Mouse (Mus musculus): ENCODE measurements at regions not wholly inside any gene's neighbourhood (a gene's known extent, or its start where the extent isn't known, plus 50 kb on each side); places are given as distances from the start of the nearest gene placed in this dataset.

- DNase-seq (ENCODE audit: low read depth, low spot score), result peak; percentile 43
These were observed 201.5 kb downstream of the Gadd45g start for GRCm38 (mm10) chr13:52047937-52048336.

DNA sequence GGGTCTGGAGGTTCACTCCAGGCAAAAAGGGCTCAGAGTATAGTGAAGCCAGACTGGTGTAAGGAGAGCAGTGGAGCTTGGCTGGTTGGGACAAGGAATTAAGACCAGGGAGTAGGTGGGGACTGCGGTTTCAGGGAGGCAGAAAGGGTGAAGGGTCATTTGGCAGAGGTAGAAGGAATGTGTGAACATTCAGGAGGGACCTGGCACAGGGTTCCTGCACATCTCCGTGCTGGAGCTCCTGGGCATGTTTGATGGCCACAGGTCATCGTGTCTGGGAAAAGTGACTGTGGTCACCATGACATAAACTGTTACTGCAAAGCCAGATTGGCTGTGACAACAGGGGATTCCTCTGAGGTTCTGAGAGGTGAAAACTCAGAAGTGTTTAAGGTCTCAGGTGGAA lies 202.3 kb downstream of the Gadd45g start:
- no peak for DNase-seq (ENCODE audit: low read depth, low spot score)

GRCm38 (mm10) chr13:52049249-52049648 lies 202.8 kb downstream of the Gadd45g start:
- DNase-seq (ENCODE audit: low read depth, low spot score), result no peak

DNA sequence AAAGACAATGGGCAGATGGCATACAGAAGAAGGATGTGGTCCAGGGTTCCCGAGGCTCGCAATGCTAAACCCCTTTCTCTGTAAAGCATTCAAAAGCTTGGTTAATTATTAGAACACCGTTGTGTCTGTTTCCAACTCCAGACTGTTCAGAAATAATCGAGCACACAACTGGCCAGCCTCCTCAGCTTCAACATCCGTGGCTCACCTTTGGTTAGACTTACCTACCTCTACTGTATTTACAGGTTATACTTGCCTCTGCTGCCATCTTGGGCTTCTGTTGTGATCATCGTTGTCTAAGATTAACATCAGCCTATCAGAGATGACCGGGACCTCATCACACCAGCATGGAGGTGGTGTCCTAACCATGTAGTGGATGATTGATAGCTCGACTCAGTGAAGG lies 209.3 kb downstream of the Gadd45g start:
- no peak for DNase-seq (ENCODE audit: low read depth, low spot score)

DNA sequence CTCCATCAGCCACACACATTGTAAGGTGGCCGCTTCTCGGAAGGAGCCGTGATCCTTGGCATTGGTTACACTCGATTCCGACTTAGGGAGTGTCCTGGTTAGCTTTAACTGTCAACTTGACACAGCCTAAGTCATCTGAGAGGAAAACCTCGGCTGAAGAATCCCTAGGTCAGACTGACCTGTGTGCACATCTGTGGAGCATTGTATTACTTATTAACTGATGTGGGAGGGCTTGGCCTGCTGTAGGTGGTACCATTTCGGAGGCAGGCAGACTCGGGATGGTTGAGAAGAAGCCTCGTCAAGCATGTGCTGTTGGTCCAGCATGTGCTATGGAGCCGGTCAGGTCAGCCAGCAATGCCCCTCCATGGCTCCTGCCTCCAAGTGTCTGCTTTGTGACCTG lies 211.0 kb downstream of the Gadd45g start:
- DNase-seq (ENCODE audit: low read depth, low spot score), result no peak

DNA sequence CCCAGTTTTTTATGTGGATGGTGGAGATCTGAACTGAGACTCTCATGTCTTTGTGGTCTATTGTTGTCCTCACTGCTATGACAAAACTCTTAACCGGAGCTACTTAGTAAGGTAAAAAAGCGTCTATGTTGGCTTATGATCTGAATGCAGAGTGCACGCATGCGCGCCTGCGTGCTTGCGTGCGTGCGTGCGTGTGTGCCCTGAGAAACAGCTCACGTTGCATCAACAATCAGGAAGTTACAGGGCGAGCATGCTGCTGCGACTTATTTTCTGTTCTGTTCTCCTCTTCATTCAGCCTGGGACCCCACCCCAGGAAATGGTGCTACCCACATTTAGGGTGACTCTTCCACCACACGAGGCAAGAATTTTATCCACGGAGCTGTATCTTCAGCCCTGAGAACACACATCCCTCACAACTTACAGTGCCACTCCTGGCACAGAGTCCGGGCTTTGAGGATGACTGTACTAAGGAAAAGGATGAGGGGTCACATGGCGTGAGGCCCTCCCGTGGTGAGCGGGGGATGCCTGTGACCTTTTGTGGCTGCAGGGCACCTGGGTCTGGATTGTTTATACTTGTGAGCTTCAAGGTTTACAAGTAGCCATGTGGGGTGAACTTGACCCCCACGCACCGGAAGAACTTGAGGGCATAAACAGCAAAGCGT lies 213.4 kb downstream of the Gadd45g start:
- DNase-seq (ENCODE audit: low read depth, low spot score), result no peak

- no peak for DNase-seq (ENCODE audit: low read depth, low spot score)
These were observed 214.0 kb downstream of the Gadd45g start for GRCm38 (mm10) chr13:52060418-52060870.

DNA sequence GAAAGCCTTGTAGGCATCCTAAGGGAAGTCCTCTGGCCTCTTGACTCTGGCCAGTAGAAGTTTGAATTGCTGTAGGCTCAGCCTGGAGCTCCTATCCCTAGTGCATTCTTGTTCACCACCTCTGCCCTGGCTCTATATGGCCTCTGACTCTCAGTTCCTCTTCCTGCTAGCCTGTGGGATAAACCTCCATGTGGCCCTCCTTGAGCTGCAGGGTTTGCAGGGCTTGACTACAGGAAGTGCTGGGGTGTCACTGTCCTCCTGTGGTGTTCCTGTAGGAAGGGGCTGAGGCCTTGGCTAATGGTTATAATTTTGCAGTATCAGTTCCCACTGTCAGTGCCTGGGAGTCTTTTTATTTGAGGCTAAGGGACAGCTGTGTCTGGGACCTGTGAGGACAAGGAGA lies 215.0 kb downstream of the Gadd45g start:
- DNase-seq (ENCODE audit: low read depth, low spot score), result no peak

DNA sequence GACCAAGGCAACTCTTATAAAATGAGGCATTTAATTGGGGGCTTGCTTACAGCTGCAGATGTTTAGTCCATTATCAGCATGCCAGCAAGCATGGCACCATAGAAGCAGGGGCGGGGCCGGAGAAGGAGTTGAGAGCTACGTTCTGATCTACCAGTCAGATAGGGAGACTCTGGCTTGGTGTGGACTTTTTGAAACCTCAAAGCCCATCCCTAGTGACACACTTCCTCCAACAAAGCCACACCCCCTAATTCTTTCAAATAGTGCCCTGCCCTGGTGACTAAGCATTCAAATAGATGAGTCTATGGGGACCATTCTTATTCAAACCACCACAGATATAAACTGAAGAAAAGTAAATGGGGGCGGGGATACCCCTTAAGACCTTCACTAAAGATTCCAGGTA lies 215.4 kb downstream of the Gadd45g start:
- DNase-seq (ENCODE audit: low read depth, low spot score), result no peak

GRCm38 (mm10) chr13:52062576-52062975 lies 216.1 kb downstream of the Gadd45g start:
- DNase-seq (ENCODE audit: low read depth, low spot score), result no peak

DNA sequence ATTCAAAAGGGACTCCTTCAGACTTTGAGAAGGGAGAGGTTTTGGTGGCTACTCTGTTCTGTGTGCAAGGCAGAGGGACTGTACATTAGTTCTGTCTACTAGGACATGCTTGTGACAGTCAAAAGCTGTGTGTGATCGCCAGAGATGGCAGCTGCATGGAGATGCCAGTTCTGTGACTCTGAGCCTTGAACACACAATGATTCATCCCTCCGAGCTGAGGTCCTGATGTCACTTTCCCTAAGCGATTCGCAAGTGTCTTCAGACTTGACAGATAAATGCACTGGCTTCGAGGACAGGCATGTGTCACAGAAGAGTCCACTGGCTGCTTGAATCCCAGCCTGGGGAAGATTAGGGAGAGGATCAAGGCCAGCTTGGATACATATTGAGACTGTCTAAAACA lies 218.8 kb downstream of the Gadd45g start:
- DNase-seq (ENCODE audit: low read depth, low spot score), result no peak

DNA sequence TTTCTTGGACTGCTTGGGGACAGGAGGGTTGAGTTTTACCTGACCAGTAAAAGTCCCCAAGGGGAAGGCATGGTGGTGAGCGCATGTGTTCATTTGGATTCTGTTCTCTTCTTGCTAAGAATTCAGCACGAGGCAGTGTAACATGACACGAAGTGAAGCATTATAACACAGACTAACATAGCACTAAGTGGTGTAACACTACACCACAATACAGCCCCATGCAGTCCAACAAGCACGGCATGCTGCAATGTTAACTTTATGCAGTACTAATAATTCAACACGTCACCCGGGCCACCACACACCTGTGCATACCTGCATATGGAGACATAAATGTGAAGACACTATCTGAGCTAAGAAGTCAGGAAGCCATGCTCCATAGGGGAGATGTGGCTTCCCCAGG lies 219.2 kb downstream of the Gadd45g start:
- no peak for DNase-seq (ENCODE audit: low read depth, low spot score)

GRCm38 (mm10) chr13:52067048-52067447 lies 220.6 kb downstream of the Gadd45g start:
- DNase-seq (ENCODE audit: low read depth, low spot score), result no peak

- DNase-seq (ENCODE audit: low read depth, low spot score), result peak; percentile 44
These were observed 222.5 kb downstream of the Gadd45g start for GRCm38 (mm10) chr13:52068886-52069439.

- no peak for DNase-seq (ENCODE audit: low read depth, low spot score)
These were observed 223.2 kb downstream of the Gadd45g start for GRCm38 (mm10) chr13:52069714-52070113.

GRCm38 (mm10) chr13:52070731-52071663 lies 224.5 kb downstream of the Gadd45g start:
- no peak for DNase-seq (ENCODE audit: low read depth, low spot score)

- DNase-seq (ENCODE audit: low read depth, low spot score), result peak; percentile 81
These were observed 231.1 kb downstream of the Gadd45g start for GRCm38 (mm10) chr13:52077616-52078015.

GRCm38 (mm10) chr13:52078561-52078960 lies 232.1 kb downstream of the Gadd45g start:
- no peak for DNase-seq (ENCODE audit: low read depth, low spot score)

DNA sequence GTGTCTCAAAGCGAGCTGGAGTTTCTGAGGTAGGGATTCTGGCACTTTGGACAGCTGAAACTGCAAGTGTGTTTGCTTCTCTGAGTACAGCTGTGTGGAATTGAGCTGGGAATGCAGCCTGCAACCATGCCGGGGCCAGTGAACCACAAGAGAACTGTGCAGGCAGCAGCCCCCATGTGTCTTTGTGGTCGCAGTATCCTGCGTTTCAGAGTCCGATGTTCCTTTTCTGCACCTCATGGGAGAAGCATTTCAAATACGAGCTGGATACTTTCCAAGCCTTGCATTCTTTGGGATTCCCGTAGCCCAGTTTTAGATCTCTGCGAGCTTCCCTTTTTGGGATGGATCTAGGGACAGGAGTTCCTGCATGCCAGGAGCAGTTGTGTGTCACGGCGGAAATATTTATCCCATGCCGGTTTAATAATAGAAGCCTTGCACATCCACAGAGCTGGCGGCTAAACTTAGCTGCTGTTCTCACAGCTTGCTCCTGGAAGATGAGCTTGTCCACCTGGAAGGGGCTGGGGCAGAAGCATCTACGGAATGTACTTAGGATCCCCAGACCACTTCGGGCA lies 233.3 kb downstream of the Gadd45g start:
- DNase-seq (ENCODE audit: low read depth, low spot score), result peak; percentile 68

GRCm38 (mm10) chr13:52083601-52084455 lies 237.3 kb downstream of the Gadd45g start:
- no peak for DNase-seq (ENCODE audit: low read depth, low spot score)

DNA sequence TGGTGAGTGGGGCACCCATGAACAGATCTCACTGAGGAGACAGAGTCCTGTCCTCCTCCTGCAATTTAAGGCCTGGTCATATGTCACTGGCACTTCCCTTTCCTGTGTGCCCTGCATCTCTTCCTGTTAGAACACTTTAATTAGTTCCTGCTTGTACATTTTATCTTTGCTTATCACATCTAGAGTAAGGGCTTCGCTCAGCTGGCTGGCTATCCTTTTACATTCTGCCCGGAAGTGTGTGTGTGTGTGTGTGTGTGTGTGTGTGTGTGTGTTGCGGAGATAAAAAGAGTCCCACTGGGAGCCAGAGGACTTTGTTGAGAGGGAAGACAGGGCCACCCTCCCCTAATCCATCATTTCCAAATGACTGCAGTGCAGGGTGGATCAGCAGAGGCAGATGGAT lies 238.6 kb downstream of the Gadd45g start:
- DNase-seq (ENCODE audit: low read depth, low spot score), result no peak

Measured in brain, adult 2 months (tissue).